Mouse (Mus musculus) G1E (cell line): ENCODE measurements around the gene Rnf2.

Source experiments
- CTCF ChIP-seq: IDR thresholded peaks from 2 replicates; pipeline ENCODE4 v1.5.1; 2012; ENCODE audit warnings: low read depth, low read length, inconsistent platforms, mixed read lengths
- GATA1 ChIP-seq: IDR thresholded peaks from 2 replicates; pipeline ENCODE4 v1.6.1; 2012; ENCODE audit warnings: borderline replicate concordance, low read length, inconsistent platforms, mixed read lengths
- POLR2AphosphoS5 ChIP-seq: IDR thresholded peaks from 2 replicates; pipeline ENCODE4 v1.6.1; 2012; ENCODE audit warnings: low read depth, low read length, inconsistent platforms; ENCODE audit not compliant: insufficient replicate concordance
- TAL1 ChIP-seq: conservative IDR thresholded peaks from 2 replicates; pipeline ENCODE4 v1.6.1; 2012; ENCODE audit warnings: low read depth, low read length, inconsistent platforms, mixed read lengths

DNA sequence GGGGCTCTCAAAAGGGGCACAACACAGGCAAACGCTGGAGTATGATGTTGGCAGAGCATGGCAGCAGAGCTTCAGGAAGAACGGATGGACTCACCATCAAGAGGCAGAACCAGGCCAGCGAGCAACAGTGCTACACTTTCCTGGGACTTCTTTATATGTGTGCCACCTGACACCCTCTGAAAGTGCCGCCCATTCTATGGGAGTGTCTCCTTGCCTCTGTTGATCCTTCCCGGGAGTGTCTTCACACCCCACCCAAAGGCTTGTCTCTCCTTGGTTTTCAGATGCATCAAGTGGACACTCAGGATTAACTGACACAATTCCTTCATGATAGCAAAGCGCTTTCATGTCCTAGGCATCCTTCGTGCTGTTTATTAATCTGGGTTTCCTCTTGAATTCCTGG lies 44.8 kb upstream of the Rnf2 start:
- TF ChIP-seq CTCF, result no peak
- TF ChIP-seq GATA1, result no peak
- TF ChIP-seq TAL1, result no peak
- TF ChIP-seq POLR2AphosphoS5, result no peak
